Mouse (Mus musculus): Measurements from ENCODE around the gene Myo7a.

- TF ChIP-seq MAFK (IDR thresholded peaks at IDR 0.05; ENCODE audit: insufficient replicate concordance, low read length) (no peak), ETS1 (conservative IDR thresholded peaks at IDR 0.05; ENCODE audit: low read depth, low read length) (no peak), CTCF (conservative IDR thresholded peaks at IDR 0.05 in 1 of 2, IDR thresholded peaks at IDR 0.05 in 1 of 2; ENCODE audit: low read depth in 2 of 2, low read length in 2 of 2) (no peak), USF1 (IDR thresholded peaks at IDR 0.05; ENCODE audit: low read depth, low read length) (no peak), GABPA (IDR thresholded peaks at IDR 0.05; ENCODE audit: insufficient replicate concordance, low read depth, low read length) (no peak), POLR2A (IDR thresholded peaks at IDR 0.05; ENCODE audit: low read depth, low read length) (no peak)
Observed at GRCm38 (mm10) chr7:98054942-98055341, 64.4 kb downstream of the Myo7a start.

All from CH12.LX (cell line).